Mouse (Mus musculus) lung, adult 2 months (tissue): ENCODE results near the gene Nr2c2ap. TPM values are rescaled to one million over a fixed set of nuclear protein-coding genes. Genes with fewer than 3 reads are reported as not detected.
A peak's percentile ranks its signal among the peaks of the same experiment; 100 is the strongest.

Source experiments
- DNase-seq: peaks from one replicate; pipeline ENCODE4 v3.0.0; 2022
- H3K4me1 ChIP-seq: fragments of 200-500 bp; 2 replicates; pipeline ENCODE4 v1.6.1; 2011; ENCODE audit warnings: low read length; ENCODE audit not compliant: control insufficient read depth, insufficient read depth
- H3K4me3 ChIP-seq: fragments of 200-500 bp; replicated peaks from 2 replicates; pipeline ENCODE3; 2011; ENCODE audit warnings: low read depth, mild to moderate bottlenecking, control low read depth, low read length; ENCODE audit errors: extremely low read depth
- CTCF ChIP-seq: fragments of 200-500 bp; IDR thresholded peaks from 2 replicates; pipeline ENCODE4 v1.5.1; 2011; ENCODE audit warnings: mild to moderate bottlenecking, low read length, control low read depth; ENCODE audit not compliant: insufficient read depth
- POLR2A ChIP-seq: fragments of 200-500 bp; IDR thresholded peaks from 2 replicates; pipeline ENCODE4 v1.6.1; 2011; ENCODE audit warnings: low read depth, mild to moderate bottlenecking, control low read depth, low read length, borderline replicate concordance; ENCODE audit errors: extremely low read depth
- WGBS: fragments of 180-500 bp; shearing (Covaris S2); methylation state at CpG from one replicate; pipeline ENCODE4 v1.1.7; 2018; 5-methylcytosine and 5-hydroxymethylcytosine counted together
- polyA plus RNA-seq: library from polyadenylated mRNA; depleted of rRNA; stranded (reverse); fragments of >200 nt; gene quantifications from 2 replicates; pipeline ENCODE4 v1.2.3, GENCODE M21; 2012; rRNA removed

Nr2c2ap gene
- polyA plus RNA-seq: 10.7 and 14.6 TPM in 2 replicates

DNA sequence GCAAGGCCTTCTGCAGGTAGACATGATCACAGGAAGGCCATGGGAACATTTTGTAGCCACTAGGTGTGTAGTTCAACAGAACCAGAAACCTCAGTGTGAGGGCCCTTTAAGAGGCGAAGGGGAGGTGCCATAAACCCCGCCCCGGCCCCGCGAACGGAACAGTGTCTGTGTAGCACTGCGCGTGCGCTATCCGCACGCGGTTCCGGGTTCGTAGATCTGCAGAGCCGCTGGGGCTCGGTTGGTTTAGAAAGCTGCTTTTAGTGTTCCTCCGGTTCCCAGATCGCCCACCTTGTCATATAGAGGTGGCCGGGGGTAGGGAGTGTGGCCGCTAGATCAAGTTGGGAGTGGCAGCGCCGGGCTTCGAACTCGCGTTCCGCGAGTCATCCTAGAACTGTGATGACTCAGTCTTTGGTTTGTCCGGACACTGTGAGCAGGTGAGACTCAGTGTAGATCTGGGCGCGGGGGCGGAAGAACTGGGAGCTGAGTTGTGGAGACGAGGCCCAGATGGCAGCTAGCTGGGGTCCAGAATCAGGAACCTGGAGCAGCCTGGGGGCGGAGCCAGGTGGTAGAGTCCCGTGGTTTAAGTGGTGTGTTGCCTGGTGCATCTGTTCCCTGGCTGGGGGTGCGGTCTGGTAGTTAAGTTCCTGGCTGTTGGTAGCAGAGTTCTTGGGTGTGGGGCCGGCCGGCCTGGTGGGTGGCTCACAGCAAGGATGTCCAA is at the start of gene Nr2c2ap:
Nr2c2ap (plus strand) TSS at position 168 of the 718 bp plus-strand sequence.
- TF ChIP-seq POLR2A (peak; percentile 53; the same call in 1 of the 2 replicates), CTCF (no peak)
- H3K4me3 ChIP-seq: peak within 1 kb of the TSS; percentile 89
- H3K4me1 ChIP-seq: peaks cover 3% of the 10 kb centered on the region; the same call in 1 of the 2 replicates
- 2% methylated on average over 37 of the region's 37 CpGs for WGBS
- DNase-seq: peak; percentile 73

DNA sequence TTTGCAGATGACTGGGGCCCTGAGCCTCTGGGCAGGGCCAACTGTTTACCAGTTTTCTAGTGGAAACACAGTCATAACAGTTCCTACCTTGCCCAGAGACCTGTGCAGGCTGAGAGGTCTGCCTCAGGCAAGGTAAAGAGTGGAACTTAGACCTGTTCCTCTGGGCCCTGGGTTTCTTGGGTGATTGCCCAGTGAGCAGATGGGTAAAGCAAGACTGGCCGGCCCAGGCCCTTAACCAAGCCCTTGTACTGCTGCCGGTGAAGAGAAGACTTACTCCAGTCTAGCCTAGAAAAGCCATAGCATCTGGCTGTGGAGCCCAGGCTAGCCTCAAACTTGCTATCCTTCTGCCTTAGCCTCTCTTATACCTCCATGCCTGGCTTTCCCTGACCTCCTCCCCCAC is 49.2 kb upstream of the Nr2c2ap start:
- WGBS: 85% methylated on average over 2 of the region's 2 CpGs
- DNase-seq: no peak
- H3K4me3 ChIP-seq: no peak overlapping the region
- peaks cover 7% of the 10 kb centered on the region; the same call in 1 of the 2 replicates for H3K4me1 ChIP-seq
- TF ChIP-seq POLR2A (no peak), CTCF (no peak)

DNA sequence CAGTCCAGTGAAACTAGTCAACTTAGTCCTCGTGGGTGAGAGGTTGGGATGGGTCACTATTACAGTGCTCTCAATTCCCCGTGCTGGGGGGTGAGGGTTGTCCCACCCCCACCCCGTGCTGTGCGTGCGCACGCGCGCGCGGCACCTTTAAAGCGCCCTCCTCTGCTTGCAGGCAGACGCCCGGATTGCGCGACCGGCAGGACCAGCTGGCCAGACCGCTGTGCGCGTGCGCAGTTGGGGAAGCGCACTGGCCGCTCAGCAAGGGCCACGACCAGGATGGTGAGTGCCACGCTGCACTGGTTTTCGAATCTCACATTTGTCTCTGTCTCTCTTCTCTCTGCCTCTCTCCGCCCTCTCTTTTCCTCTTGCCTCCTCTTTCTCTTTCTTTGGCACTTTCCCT is 47.8 kb upstream of the Nr2c2ap start, which contains the start of gene Hapln4:
Hapln4 (plus strand) TSS at position 173 of the 400 bp plus-strand sequence.
- Histone ChIP-seq H3K4me1 (peaks cover 7% of the 10 kb centered on the region; the same call in 1 of the 2 replicates), H3K4me3 (no peak within 1 kb of the TSS)
- TF ChIP-seq CTCF (no peak), POLR2A (no peak)
- whole genome bisulfite sequencing: 1% methylated on average over 26 of the region's 26 CpGs
- DNase-seq: no peak

DNA sequence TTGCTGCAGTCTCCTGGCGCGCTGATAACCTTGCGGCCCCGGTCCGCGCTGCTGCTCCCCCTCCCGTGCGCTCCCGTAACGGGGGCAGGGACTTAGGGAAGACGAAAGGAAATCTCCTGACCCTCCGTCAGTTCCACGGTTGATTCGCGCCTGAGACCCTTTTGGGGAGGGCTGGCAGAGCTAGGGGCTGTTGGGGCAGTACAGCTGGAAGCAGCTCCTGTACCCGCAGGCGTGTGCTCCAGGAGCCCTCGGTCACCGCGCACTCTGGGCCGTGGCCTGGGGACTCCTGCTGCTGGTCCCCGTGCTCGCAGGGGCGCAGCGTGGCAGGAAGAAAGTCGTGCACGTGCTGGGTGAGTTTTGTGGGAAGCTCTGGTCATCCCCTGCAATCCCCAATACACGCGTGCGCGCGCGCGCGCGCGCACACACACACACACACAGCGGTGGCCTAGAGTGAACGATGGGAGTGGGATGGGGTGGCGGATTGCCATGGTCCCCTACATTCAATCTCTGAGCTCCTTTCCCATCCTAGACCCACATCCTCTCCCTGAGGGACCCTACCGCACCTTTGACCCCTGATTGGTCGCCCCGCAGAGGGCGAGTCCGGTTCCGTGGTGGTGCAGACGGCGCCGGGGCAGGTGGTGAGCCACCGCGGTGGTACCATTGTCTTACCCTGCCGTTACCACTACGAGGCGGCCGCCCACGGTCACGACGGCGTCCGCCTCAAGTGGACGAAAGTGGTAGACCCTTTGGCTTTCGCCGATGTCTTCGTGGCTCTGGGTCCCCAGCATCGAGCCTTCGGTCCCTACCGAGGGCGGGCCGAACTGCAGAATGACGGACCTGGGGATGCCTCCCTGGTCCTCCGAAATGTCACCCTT is 46.7 kb upstream of the Nr2c2ap start:
- DNase-seq: no peak
- Histone ChIP-seq H3K4me3 (no peak overlapping the region), H3K4me1 (peaks cover 7% of the 10 kb centered on the region; the same call in 1 of the 2 replicates)
- WGBS: 3% methylated on average over 71 of the region's 71 CpGs
- TF ChIP-seq POLR2A: no peak
- no peak for TF ChIP-seq CTCF

DNA sequence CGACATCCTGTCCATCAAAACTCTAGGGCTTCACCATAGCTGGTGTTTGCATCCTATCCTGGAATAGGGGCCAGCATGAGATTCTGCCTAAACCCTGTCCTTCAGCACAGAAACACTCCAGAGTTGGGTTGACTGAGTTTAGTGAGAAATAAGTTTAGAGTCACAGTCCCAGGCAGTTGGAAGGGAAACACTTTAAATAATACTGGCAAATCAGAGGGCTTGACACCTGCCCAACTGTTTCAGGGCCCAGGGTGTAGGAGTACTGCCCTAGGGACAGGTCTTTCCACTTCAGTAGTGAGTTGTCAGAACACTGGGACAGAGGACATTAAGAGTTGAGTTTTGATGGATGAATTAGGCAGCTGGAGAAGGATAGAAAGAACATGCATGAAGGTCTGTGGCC is 45.0 kb upstream of the Nr2c2ap start:
- no peak for DNase-seq
- WGBS: 26% methylated on average over 1 of the region's 1 CpGs

DNA sequence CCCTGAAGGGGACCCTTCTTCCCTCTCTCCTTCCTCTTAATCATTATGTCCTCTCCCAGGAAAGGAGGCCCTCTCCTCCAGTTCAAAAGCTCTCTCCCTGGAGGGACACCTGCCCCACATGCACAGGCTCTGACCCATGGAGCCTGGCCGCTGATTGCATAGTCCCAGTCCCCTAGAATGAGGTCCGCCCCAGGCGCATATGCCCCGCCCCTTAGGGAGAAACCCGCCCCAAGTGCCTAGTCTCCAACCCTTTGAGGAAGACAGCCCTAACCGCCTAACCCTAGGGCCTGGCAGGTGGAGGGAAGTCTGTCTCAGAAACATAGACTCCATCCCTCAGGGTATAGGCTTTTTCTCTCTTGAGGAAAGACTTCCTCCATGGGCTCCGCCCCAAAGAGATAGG is 43.9 kb upstream of the Nr2c2ap start:
- DNase-seq: no peak
- Histone ChIP-seq H3K4me3 (no peak overlapping the region), H3K4me1 (peaks cover 7% of the 10 kb centered on the region; the same call in 1 of the 2 replicates)
- 6% methylated on average over 7 of the region's 7 CpGs for WGBS
- TF ChIP-seq CTCF (no peak), POLR2A (no peak)

More for the DNA sequence above, 45.0 kb upstream of the Nr2c2ap start:
- TF ChIP-seq POLR2A: no peak
- TF ChIP-seq CTCF: no peak
- no peak overlapping the region for H3K4me3 ChIP-seq
- H3K4me1 ChIP-seq: peaks cover 7% of the 10 kb centered on the region; the same call in 1 of the 2 replicates

DNA sequence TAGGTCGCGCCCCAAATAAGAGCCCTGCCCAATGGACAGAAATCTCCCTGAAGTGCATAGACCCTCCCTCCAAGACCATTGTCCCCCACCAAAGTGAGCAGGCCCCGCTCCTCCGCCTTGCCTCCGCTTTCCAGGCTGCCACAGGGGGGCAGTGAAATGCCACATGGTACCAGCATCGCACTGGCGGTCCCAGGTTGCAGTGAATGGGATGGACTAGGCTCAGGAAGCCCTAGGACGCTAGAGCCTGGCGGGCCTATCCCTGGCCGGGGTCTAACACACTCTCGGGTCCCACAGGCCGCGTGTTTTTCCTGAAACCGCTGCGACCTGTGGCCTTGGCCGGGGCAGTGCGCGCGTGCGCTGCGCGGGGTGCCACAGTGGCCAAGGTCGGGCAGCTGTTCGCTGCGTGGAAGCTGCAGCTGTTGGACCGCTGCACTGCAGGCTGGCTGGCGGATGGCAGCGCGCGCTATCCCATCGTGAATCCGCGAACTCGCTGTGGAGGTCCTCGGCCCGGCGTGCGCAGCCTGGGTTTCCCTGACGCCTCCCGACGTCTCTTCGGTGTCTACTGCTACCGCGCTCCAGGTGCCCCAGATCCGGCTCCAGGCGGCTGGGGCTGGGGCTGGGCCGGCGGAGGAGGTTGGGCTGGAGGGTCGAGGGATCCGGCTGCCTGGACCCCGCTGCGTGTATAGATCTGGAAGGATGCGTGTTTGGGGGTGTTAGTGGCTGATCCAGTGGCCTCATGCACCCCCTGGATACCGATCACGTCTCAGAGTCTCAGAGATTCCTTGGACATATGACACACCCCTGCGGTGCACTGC is 43.1 kb upstream of the Nr2c2ap start:
- WGBS: 4% methylated on average over 56 of the region's 56 CpGs
- no peak for DNase-seq
- TF ChIP-seq POLR2A (no peak), CTCF (peak; percentile 51)
- Histone ChIP-seq H3K4me1 (peaks cover 7% of the 10 kb centered on the region; the same call in 1 of the 2 replicates), H3K4me3 (no peak overlapping the region)

DNA sequence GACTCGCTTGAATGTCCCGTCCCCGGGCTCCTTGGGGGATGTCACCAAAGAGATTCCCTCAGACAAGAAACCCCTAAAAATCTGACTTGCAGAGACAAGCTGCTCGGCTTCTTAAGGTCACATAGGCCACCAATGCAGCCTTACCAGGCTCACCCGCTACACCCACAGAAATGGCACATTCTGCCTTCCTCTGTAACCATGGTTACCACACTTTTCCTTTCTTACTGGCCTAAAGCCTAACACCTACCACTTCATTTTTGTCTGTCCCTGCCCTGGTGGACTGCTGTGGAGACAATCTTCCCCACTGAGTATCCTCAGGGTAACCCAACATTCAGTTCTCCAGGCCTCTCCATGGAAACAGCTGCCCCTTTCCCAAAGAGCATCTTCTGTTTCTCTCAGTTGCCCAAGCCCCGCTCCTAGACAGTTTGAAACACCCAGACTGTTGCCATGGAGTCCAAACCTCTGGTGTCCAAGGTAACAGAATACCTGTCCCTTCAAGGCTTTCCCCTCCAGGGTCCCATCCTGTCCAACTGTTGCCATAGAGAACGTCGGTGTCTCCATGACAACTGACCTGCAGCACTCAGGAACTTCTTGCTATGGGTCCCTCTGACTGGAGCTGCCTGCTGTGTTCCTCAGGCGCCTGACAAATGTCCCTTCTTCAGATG is 41.7 kb upstream of the Nr2c2ap start:
- no peak for TF ChIP-seq POLR2A
- TF ChIP-seq CTCF: no peak
- WGBS: 62% methylated on average over 9 of the region's 9 CpGs
- no peak for DNase-seq
- Histone ChIP-seq H3K4me3 (no peak overlapping the region), H3K4me1 (no peaks in the 10 kb centered on the region)
